Mouse (Mus musculus) kidney, postnatal 0 days (tissue): ENCODE results near the gene Psmb3. TPM values are rescaled to one million over a fixed set of nuclear protein-coding genes. Genes with fewer than 3 reads are reported as not detected.

Experiments used
- ATAC-seq: fragments of 200-750 bp; cut with Nextera tagmentation; replicated peaks from 2 replicates; pipeline ENCODE4 v1.8.0; 2017; ENCODE audit warnings: low read depth, moderate number of reproducible peaks, moderate TSS enrichment, moderate library complexity; ENCODE audit not compliant: low FRiP score
- DNase-seq: peaks from one replicate; pipeline ENCODE4 v3.0.0-alpha.2; 2016; ENCODE audit warnings: low spot score
- H3K27ac ChIP-seq: fragments of 300-500 bp; sonication (generic); 2 replicates; pipeline ENCODE4 v1.5.1; 2014; ENCODE audit warnings: mild to moderate bottlenecking
- H3K27me3 ChIP-seq: fragments of 300-500 bp; sonication (generic); 2 replicates; pipeline ENCODE4 v1.6.1; 2014; ENCODE audit warnings: low read length, mixed read lengths; ENCODE audit not compliant: insufficient read depth
- H3K36me3 ChIP-seq: fragments of 300-500 bp; sonication (generic); 2 replicates; pipeline ENCODE4 v1.6.1; 2014; ENCODE audit warnings: low read length, mixed read lengths; ENCODE audit not compliant: insufficient read depth
- H3K4me1 ChIP-seq: fragments of 300-500 bp; sonication (generic); replicated peaks from 2 replicates; pipeline ENCODE4 v1.6.1; 2014; ENCODE audit warnings: antibody characterized with exemption, low read length, mixed read lengths; ENCODE audit not compliant: insufficient read depth
- H3K4me2 ChIP-seq: fragments of 300-500 bp; sonication (generic); 2 replicates; pipeline ENCODE4 v1.6.1; 2014; ENCODE audit warnings: mild to moderate bottlenecking, low read length, moderate library complexity, mixed read lengths
- H3K4me3 ChIP-seq: fragments of 300-500 bp; sonication (generic); replicated peaks from 2 replicates; pipeline ENCODE4 v1.5.1; 2014; ENCODE audit warnings: low read depth, low read length
- H3K9ac ChIP-seq: fragments of 300-500 bp; sonication (generic); 2 replicates; pipeline ENCODE4 v1.6.1; 2014; ENCODE audit warnings: low read depth, low read length
- H3K9me3 ChIP-seq: fragments of 300-500 bp; sonication (generic); replicated peaks from 2 replicates; pipeline ENCODE4 v1.6.1; 2016; ENCODE audit warnings: low read length, inconsistent platforms, mixed read lengths
- CTCF ChIP-seq: IDR thresholded peaks from 2 replicates; pipeline ENCODE4 v1.5.1; 2016; ENCODE audit warnings: antibody characterized with exemption, low read depth, mild to moderate bottlenecking, moderate library complexity
- WGBS: fragments of 180-500 bp; shearing (Covaris S2); extraction: QIAGEN DNeasy Blood & Tissue Kit; methylation state at CpG from one replicate; pipeline ENCODE4 v1.1.7; 2014; 5-methylcytosine and 5-hydroxymethylcytosine counted together
- polyA plus RNA-seq: library from polyadenylated mRNA; unstranded; fragments of >200 nt; fragmentation: Nextera tagmentation; extraction: Ambion mirVana; gene quantifications from 2 replicates; pipeline ENCODE4 v1.2.1, GENCODE M21; 2015

The Psmb3 gene
- polyA plus RNA-seq, 1 experiment from 2014 or later, result 541 TPM

- H3K36me3 ChIP-seq, result peaks cover 37% of the 10 kb centered on the region
- H3K4me2 ChIP-seq, result no peak overlapping the region
- no peak for TF ChIP-seq CTCF
- no peak overlapping the region for H3K9ac ChIP-seq
- no peak overlapping the region for H3K4me3 ChIP-seq
- H3K27me3 ChIP-seq, result no peaks in the 10 kb centered on the region
- H3K4me1 ChIP-seq, result peaks cover 22% of the 10 kb centered on the region; the same call in 1 of the 2 replicates
- 75% methylated on average over 6 of the region's 6 CpGs for WGBS
- ATAC-seq (no peak), DNase-seq (no peak)
- peak overlapping the region; percentile 19; the same call in 1 of the 2 replicates for H3K27ac ChIP-seq
- no peaks in the 10 kb centered on the region for H3K9me3 ChIP-seq
Measured at GRCm38 (mm10) chr11:97682504-97683055, 20.6 kb upstream of the Psmb3 start.

DNA sequence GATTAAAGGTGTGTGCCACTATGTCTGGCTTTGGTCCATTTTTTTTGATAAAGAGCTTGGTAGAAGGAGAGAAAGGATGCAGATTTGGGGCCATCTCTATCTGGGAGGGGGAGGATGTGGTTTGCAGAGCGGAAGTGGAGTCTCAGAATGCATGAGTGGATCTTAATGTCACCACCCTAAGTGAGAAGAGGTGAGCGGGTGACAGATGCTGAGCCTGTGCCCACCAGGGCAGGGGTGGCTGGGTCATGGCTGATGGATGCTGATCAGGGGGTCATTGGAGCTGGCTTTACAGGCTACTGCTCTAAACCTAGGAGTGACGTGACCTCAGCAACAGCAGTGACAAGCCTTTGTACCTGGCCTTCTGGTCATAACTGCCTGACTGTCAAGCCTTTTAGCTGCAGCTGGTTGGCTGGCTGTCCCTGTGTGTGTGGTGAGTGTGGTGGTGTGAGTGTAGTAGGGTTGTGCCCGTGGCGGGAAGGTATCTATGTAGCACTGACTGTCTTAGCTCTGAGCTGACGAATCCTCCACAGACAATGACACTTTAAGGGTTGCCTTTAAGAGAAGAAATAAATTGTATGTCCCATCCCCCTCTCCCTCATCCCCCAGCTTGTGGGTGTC, 19.0 kb upstream of the Psmb3 start:
- no peak overlapping the region for H3K4me3 ChIP-seq
- ATAC-seq, result no peak
- no peak for DNase-seq
- H3K4me2 ChIP-seq, result no peak overlapping the region
- H3K9me3 ChIP-seq, result no peaks in the 10 kb centered on the region
- peaks cover 24% of the 10 kb centered on the region for H3K36me3 ChIP-seq
- no peak overlapping the region for H3K27ac ChIP-seq
- H3K27me3 ChIP-seq, result no peaks in the 10 kb centered on the region
- H3K9ac ChIP-seq, result no peak overlapping the region
- TF ChIP-seq CTCF, result no peak
- WGBS, result 74% methylated on average over 6 of the region's 6 CpGs
- H3K4me1 ChIP-seq, result peaks cover 22% of the 10 kb centered on the region; the same call in 1 of the 2 replicates

GRCm38 (mm10) chr11:97684766-97685165, 18.4 kb upstream of the Psmb3 start:
- no peak for TF ChIP-seq CTCF
- Histone ChIP-seq H3K4me1 (peaks cover 22% of the 10 kb centered on the region; the same call in 1 of the 2 replicates), H3K36me3 (peaks cover 21% of the 10 kb centered on the region), H3K27ac (peak overlapping the region; percentile 70), H3K27me3 (no peaks in the 10 kb centered on the region), H3K4me2 (no peak overlapping the region), H3K9me3 (no peaks in the 10 kb centered on the region), H3K4me3 (no peak overlapping the region), H3K9ac (no peak overlapping the region)
- 28% methylated on average over 7 of the region's 7 CpGs for whole genome bisulfite sequencing
- no peak for ATAC-seq
- DNase-seq, result no peak

DNA sequence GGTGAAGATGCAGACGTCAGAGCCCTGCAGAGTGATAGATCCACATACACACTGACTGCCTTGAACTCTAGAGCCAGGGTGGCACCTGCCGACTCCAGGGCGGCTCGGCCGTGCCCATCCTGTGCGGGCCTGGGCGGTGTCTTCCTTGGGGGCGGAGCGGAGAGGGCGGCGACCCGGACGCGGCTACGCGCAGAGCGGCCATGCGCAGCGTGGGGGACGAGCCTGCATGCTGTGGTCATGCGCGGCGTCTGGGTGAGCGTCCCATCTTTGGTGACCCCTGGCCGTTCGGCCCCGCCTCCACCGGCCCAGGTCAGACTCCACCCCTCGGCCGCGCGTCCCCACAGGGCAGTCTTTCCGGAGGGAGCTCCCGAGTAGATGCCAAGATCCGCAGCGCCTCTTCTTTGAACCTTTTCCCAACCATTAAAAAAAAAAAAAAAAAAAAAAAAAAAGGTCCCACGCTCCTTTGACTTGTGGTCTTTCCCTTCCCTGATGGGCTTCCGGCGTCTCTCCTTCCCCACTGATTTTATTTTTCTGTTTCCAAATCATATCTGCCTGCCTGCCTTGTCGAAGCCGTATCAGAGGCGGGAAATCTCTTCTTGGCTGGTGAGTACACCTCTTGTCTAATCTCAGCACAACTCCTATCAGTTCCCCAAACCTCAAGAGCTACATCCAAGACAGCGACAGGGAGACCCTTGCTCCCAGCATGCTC, 17.4 kb upstream of the Psmb3 start, which contains the start of gene Cisd3:
TSS of gene Cisd3 (plus strand) at position 214 of the 709 bp plus-strand sequence.
- DNase-seq (peak; percentile 92), ATAC-seq (peak; percentile 91)
- peak within 1 kb of the TSS; percentile 70 for H3K27ac ChIP-seq
- TF ChIP-seq CTCF, result no peak
- peaks cover 16% of the 10 kb centered on the region for H3K36me3 ChIP-seq
- H3K9me3 ChIP-seq, result no peaks in the 10 kb centered on the region
- H3K27me3 ChIP-seq, result no peaks in the 10 kb centered on the region
- peak within 1 kb of the TSS; percentile 47; the same call in 1 of the 2 replicates for H3K9ac ChIP-seq
- peaks cover 22% of the 10 kb centered on the region; the same call in 1 of the 2 replicates for H3K4me1 ChIP-seq
- peak within 1 kb of the TSS; percentile 64 for H3K4me2 ChIP-seq
- WGBS, result under 1% methylated on average over 43 of the region's 43 CpGs
- H3K4me3 ChIP-seq, result peak within 1 kb of the TSS; percentile 33; the same call in 1 of the 2 replicates

DNA sequence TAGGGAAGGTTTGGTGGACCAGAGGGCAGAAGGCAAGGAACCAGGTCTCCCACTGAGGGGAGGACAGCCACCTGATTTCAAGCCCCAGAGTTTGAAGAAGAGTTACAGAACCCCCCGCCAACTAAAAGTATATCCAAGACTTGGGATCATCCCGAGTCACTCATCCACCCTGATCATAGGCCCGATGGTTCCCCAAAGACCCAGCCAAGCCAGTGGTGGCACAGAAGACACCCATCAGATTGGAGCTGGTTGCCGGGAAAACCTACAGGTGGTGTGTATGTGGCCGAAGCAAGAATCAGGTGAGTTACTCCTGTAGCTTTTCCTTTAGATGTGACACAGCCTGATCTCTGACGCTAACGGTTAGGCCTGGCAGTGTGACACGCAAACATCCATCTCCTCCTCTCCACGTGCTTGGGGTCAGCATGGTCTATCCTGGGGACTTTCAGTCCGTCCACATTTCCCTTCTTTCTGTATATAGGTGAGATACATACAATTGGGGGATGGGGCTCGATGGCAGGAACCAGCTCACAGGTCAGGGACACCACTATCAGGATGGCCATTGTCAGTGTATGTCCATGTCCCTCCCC, 16.8 kb upstream of the Psmb3 start:
- ATAC-seq, result no peak
- H3K27me3 ChIP-seq, result no peaks in the 10 kb centered on the region
- H3K36me3 ChIP-seq, result peaks cover 19% of the 10 kb centered on the region
- H3K4me2 ChIP-seq, result peak overlapping the region; percentile 64
- WGBS, result 67% methylated on average over 11 of the region's 11 CpGs
- H3K4me1 ChIP-seq, result peaks cover 22% of the 10 kb centered on the region; the same call in 1 of the 2 replicates
- peak overlapping the region; percentile 47; the same call in 1 of the 2 replicates for H3K9ac ChIP-seq
- no peak for DNase-seq
- H3K27ac ChIP-seq, result peak overlapping the region; percentile 50
- H3K4me3 ChIP-seq, result 0 out of 2 replicates have a peak overlapping the region, but pooled peaks have one; percentile 33
- TF ChIP-seq CTCF, result no peak
- H3K9me3 ChIP-seq, result no peaks in the 10 kb centered on the region

GRCm38 (mm10) chr11:97687061-97687460, 16.1 kb upstream of the Psmb3 start:
- Histone ChIP-seq H3K27me3 (no peaks in the 10 kb centered on the region), H3K4me3 (no peak overlapping the region), H3K27ac (0 out of 2 replicates have a peak overlapping the region, but pooled peaks have one; percentile 16), H3K4me2 (no peak overlapping the region), H3K9me3 (no peaks in the 10 kb centered on the region), H3K9ac (0 out of 2 replicates have a peak overlapping the region, but pooled peaks have one; percentile 5), H3K36me3 (peaks cover 19% of the 10 kb centered on the region), H3K4me1 (peaks cover 22% of the 10 kb centered on the region; the same call in 1 of the 2 replicates)
- DNase-seq (no peak), ATAC-seq (no peak)
- TF ChIP-seq CTCF, result no peak
- 61% methylated on average over 3 of the region's 3 CpGs for WGBS
